Mouse (Mus musculus) brain, embryonic 14.5 days (tissue): ENCODE measurements around the gene Polr2f.

Source experiments
- CTCF ChIP-seq: fragments of 200-500 bp; IDR thresholded peaks from 2 replicates; pipeline ENCODE4 v1.5.1; 2012; ENCODE audit warnings: inconsistent platforms, mild to moderate bottlenecking, moderate library complexity, borderline replicate concordance; ENCODE audit not compliant: insufficient read depth, insufficient read length; ENCODE audit errors: extremely low read depth
- POLR2A ChIP-seq: fragments of 200-500 bp; IDR thresholded peaks from 2 replicates; pipeline ENCODE4 v1.6.1; 2012; ENCODE audit warnings: mild to moderate bottlenecking, inconsistent platforms, borderline replicate concordance; ENCODE audit not compliant: poor library complexity, insufficient read depth, insufficient read length, severe bottlenecking; ENCODE audit errors: extremely low read depth

DNA sequence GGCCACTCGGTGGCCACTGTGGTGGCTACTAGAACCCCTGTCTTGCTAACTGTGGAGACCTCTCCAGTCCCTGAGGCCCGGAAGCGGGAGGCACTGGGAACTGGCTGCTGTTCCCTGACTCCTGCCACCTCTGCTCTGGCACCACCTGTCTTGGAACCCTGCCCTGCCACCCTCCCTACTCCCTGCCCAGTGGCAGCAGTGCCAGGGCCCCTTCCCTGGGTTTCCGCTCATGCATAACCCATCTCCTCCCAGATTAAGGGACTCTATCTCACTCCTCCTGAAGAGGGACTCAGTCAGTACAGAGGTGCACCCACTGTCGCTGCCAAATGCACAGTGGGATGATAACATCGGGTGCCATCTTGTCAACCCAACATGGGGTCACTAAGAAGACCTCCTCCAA lies 51.6 kb downstream of the Polr2f start:
- TF ChIP-seq POLR2A (no peak), CTCF (no peak)
